Mouse (Mus musculus) embryo, embryonic 10 days (tissue): ENCODE results near the gene Cxcl5.
"Not testable (repeated sequence)": the region's sequence is repeated elsewhere in the genome, so short reads cannot be mapped to it uniquely, and the experiment has no call there.

ENCODE experiments used
- DNase-seq: peaks from one replicate; pipeline ENCODE4 v3.0.0-alpha.2; 2015; ENCODE audit warnings: low spot score

Gene Cxcl5

DNA sequence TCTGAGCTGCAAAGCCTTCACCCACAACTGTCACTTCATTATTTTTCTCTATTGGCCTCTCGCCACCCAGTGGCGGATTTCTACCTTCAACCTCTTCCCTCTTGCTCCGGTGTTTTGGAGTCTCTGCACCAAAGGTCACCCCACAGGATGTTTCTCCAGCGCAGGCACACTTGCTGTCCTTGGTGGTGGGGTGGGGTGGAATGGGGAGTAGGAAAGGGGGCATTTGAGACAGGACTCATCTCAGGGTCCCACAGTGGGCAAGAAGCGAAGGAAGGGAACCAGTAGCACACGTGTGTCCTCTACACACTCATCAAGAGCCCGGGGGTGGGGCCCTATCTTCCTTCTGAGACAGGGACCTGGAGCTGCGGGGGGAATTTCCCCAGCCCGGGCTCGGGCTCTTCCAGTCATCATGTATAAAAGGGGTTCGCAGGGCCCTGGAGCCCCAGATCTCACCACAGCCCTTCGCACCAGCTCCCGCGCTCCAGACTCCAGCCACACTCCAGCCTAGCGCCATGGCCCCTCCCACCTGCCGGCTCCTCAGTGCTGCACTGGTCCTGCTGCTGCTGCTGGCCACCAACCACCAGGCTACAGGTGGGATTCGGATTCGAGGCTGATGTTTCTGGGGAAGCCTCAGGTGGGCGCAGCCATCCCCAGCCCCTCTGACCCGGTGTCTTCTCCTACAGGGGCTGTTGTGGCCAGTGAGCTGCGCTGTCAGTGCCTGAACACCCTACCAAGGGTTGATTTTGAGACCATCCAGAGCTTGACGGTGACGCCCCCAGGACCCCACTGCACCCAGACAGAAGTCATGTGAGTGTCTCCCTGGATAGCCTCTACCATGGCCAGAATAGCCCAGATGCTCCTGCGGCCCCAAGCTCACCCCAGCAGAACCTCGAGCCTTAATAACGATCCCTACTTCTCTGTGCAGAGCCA, 26.8 kb downstream of the Cxcl5 start, which contains the start of gene Cxcl3:
Cxcl3 (plus strand) TSS at position 445 of the 930 bp plus-strand sequence.
- peak; percentile 64 for DNase-seq

DNA sequence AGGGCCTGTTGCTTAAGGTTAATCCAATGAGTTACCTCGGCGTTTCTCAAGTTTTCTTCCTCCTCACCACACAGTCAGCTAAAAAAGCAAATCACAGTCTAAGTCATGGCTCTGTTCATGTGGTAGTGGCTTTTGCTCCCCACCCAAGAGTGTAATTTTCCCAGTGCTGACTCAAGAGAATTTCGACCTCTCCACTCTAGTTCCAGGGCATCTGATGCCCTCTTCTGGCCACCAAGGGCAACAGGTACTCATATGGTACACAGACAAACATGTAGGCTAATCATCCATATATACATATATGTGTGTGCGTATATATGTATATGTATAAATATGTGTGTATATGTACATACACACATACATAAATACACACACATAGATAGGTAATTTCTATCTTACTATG, 29.0 kb downstream of the Cxcl5 start:
- peak; percentile 24 for DNase-seq

DNA sequence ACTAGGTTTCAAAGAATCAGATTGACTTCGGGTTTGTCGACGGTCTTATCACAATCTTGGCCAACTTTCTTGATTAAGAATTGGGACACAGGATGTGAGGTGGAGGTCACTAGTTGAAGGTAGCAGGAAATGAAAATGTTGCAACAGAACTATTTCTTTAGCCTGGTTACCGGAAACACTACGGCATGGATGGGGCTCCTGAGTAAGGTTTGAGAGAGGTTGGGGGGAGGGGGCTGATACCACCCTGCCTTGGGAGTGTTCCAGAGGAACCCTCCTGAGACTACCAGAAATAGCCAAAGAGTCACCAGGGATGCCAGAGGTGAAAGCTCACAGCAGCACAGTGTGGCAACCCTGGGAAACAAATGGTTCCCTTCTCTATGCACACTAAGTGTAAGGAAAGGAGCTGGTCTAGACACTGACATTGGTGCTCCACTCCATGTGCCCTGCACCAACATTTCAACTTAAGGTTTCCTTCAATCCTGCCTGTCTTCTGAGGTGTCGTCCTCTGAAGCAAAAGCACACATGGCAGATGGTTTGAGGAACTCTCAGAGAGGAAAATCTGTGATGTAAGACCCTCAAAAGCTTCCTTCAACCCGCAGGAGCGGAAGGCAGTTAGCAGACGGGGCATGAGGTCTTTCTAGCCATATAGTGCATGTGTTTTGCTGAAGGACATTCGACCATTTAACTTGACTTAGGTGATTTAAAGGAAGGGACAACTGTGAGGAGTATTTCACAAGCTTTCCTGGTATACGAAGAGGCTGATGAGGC, 30.3 kb downstream of the Cxcl5 start:
- no peak for DNase-seq

DNA sequence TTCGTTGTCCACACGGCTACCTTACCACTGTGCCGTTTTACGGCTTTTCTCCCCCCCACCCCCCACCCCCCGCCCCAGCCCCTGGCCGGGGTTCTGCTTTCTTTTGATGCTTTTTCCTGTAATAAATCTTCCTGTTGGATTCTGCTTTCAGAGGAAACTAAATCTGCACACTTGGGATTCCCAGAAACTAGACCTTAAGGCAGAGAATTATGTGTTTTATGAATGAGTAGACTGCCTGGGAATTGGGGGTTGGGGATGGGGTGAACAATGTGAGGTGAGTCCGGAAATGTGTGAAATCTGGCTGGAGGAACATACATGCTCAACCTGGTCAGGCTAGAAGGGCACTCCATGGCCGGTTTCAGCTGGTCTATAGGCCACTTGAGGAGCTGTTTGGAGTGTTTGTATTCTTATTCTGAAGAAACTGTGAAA, 30.9 kb downstream of the Cxcl5 start:
- no peak for DNase-seq

DNA sequence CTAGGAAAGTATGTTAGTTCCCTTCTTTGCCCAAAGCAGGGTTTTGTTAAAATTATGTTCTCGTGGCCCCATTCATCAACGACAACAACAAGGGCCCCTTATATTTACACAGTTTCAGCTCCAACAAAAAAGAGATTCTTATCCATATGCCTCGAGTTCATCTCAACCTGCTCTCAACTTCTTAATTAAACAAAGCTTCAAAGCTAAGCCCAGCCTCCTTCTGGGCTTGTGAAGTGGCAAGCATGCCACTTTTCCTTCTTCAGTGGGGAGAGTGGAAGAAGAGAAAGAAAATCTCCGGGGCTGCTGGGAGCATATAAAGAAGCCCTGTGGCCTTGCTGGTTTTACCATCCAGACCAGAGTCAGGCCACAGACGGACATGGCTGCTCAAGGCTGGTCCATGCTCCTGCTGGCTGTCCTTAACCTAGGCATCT, 35.0 kb downstream of the Cxcl5 start, which contains the start of gene Cxcl15:
Cxcl15 (plus strand) TSS at position 340 of the 431 bp plus-strand sequence.
- DNase-seq: no peak

DNA sequence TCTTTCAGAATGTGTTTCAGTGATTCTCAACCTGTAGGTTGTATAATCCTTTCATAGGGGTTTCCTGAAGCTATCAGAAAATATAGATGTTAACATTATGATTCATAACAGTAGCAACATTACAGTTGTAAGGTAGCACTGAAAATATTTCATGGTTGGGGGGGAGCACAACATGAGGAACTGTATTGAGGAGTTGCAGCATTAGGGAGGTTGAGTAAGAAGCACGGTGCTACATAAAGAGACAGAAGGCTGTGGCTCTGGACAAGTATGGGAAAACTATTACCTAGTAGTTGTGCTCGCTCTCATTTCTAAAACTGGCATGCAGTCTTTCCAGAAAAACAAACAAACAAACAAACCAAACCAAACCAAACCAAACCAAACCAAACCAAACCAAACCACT, 36.2 kb downstream of the Cxcl5 start:
- DNase-seq: not testable (repeated sequence)

DNA sequence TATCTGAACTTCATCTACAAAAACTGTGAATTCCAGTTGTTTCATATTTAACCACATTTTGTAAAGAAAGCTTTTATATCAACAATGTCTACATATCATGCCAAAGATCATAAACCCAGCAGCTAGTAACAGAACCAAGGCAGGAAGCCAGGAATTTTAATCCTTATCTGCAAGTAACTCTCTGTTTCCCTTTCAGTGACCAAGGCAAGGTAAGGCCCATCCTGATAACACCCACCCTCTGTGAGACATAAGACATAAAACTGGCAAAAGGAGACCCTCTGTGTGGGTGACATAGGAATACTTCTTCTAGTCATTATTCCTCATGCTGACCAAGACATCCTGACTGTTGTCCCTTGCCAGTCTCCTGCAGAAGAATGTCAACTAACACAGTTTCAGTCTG, 45.4 kb downstream of the Cxcl5 start:
- no peak for DNase-seq

DNA sequence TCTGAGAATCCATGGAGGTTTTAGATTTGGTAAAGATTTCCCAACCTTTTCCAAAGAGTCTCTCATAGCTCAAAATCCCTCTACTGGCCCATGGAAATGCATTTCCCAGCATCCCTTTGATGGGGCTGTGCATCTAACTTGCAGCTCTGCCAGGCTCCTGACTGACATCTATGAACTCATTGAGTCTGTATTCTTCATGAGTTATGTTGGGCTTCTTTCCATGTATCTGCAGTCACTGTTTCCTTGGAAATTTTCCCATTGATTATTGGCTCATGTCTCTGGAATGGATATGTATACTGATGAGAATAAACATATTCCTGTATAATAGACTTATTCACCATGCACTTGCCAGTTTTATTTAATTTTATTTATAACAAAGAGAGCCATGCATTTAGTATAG, 46.9 kb downstream of the Cxcl5 start:
- DNase-seq: no peak

DNA sequence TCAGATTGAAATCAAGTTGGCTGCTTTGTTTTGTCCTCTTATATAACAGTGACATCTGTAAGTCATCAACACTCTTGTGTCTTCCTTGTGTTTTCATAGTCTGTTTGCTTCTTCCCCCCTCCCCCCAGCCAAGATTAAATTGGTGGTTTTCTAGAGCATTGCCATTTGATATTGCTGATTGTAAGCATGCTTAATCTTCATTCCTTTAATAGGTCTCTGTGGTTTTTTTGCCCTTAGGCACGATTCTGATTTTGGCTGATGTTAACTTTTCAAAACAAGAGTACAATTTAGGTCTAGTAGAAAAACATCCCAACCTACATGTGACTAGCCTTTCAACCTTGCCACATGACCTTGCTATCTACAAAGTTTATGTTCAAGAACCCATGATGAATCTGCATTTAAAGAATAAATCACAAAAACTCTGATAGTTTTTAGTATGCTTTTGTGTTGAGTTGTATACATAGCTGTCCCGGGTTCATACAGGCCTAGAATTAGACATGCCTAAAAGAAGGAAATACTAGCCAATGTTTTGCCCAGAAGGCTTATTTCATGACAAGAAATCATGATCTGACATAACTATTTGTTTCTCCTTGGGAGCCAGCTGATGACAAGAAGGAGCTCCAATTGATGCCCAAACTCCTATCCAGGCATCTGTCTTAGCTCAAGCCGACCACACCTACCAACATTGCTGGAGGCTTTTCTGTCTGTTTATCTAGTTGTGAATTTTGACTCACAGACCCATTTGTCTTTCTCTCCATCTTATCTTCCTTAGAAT, 48.2 kb downstream of the Cxcl5 start:
- no peak for DNase-seq
